Mouse (Mus musculus) cerebellum, adult 8-10 months (tissue): ENCODE measurements around the gene Dgki.

ENCODE experiments used
- DNase-seq: peaks from one replicate; pipeline ENCODE4 v3.0.0; 2022

Dgki gene

DNA sequence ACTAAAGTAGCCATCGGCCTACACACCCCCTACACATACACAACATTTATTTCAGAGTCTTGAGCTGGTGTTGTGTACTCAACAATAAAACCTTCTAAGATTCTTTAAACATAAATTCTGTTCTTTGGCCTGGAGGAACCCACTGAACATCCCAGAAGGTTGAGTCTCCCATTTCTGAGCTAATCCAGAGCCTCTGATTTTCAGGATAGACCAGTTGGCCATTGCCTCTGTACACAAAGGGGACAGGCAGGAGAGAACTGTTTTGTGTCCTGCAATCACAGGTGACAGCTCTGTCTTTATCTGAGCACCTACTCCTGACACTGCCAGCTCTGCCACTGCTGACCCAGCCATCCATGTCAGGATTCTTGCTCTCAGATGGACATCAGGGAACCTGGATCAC lies 8.8 kb downstream of the Dgki start:
- no peak for DNase-seq

DNA sequence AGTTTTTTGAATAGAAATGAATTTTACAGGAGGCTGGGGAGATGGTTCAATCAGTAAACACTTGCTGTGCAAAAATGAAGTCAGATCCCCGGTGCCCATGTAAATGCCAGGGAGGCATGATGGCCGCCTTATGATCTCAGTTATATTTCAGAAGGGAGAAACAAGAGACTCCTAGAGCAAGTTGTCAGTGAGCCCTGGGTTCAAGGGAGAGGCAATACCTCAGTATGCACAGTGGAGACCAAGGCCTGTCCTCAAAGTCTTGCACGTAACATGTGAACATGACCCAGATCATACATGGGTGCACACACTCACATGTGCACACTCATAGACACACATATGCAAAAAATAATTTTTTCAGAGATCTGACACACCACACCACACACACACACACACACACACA lies 9.3 kb downstream of the Dgki start:
- no peak for DNase-seq

DNA sequence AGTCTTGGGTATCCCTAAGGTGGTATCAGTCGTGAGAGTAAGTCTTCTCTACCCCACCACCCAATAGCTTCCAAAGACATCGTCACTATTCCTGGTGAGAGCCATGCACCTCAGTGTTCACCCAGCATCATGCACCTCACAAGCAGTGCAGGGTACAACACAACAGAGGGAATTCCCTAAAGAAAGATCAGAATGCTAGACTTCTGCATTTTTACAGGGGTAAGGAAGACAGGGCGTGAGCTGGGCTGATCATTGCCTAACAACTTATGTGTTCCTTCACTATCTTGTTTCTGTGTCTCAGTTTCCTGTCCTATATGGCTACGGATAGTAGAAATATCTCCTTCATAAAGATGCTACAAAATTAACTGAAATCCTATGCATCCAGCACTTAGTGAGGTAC lies 13.8 kb downstream of the Dgki start:
- DNase-seq: no peak

DNA sequence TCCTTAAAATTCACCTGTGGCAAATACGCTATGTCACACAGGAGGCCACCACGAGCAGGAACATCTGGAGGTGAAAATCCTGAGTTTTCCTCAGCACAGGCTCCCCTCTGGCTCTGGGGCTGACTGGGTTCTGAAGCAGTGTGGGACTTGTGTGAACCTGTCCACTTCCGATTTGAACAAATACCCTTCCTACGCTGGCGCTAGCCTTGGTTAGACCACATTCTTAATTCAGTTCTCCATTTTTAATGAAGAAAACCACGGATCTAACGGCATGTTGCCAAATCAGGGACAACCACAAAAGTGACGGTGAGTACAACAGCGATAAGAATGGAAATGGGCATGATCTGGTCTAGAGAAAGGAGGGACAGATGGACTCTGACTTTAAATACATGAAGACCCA lies 15.1 kb downstream of the Dgki start:
- no peak for DNase-seq

DNA sequence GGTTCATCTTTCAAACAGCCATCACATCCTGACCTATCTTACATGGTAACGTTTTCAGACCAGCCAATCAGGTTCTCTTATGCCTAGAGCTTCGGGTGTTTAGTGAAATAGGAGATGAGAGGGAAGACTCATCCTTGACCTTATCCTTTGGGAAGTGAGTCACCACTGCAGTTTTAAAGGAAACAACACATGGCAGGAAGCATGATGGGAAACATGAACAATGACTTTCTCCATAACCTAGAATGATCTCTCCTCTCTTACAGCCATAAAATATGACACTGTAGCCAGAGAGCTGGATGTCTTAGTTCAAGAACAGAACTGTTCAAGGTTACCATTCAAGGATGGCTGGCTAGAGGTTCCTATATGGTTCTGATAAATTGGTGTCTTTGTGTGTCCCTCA lies 16.6 kb downstream of the Dgki start:
- no peak for DNase-seq

GRCm38 (mm10) chr6:37282659-37283058 lies 17.3 kb downstream of the Dgki start:
- no peak for DNase-seq

GRCm38 (mm10) chr6:37276834-37277715 lies 22.9 kb downstream of the Dgki start:
- peak; percentile 34 for DNase-seq

DNA sequence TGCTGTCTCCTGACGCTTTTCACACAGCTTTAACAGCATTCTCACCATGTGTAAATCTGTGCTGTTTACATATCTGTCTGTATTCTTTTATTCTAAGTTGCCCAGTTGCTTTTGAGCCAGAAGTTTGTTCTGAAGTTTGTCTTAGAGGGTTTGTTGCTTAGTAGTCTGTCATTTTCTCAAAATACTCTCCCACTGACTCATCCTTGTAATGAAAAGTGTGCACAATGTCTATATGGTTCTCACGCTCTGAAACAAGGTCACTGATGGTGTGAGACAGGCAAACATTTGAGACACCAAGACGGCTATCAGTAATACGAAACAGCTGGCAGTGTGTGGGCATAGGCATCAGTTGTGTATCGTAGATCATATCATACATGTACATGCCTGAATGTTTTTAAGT lies 23.8 kb downstream of the Dgki start:
- DNase-seq: no peak

DNA sequence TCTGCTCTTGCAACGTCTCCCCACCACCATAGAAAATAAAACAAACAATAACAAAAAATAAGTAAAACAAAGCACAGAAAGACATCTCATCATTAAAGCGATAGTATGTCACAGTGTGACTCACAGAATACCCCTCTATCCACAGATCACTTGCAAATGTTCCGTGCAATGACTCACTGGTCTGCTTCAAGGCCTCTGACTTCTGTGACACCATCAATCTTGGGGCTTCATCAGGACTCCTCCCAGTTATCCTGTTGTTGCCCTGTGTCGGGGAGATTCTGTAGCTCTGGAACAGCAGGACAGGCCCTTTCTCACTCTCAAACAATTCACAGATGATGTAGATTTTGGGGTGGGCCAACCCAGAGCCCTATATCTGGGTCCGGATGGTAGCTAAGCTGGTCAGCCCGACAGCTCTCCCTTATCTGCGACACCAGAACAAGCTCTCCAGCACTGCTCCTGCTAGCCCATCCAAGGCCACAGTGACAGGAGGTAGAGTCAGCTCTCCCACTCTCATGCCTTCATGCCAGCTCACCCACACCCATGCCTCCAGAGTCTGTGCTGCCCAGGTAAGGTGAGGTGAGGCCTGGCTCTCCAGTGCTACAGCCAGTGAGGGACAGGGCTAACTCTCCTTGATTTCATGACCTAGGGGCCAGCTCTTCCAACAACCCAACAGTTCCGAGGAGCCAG lies 28.9 kb downstream of the Dgki start:
- no peak for DNase-seq

- no peak for DNase-seq
Observed at GRCm38 (mm10) chr6:37268589-37268988, 31.4 kb downstream of the Dgki start.

DNA sequence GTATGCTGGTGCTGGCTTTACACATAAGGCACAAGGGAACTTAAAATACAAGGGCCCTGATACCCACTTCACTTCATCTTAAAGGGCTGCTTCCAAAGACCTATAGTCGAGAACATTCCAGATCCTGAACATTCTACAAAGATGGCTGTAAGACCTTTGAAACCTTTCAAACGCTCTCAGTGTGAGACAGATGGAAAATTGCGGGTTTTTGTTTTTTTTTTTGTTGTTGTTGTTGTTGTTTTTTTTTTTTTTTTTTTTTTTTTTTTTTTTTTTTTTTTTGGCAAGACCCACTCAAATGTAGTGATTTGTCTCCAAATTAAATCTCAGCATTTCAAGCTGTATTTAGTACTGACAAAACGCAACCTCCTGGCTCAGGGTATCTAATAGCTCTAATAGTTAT lies 32.0 kb downstream of the Dgki start:
- DNase-seq: no peak

DNA sequence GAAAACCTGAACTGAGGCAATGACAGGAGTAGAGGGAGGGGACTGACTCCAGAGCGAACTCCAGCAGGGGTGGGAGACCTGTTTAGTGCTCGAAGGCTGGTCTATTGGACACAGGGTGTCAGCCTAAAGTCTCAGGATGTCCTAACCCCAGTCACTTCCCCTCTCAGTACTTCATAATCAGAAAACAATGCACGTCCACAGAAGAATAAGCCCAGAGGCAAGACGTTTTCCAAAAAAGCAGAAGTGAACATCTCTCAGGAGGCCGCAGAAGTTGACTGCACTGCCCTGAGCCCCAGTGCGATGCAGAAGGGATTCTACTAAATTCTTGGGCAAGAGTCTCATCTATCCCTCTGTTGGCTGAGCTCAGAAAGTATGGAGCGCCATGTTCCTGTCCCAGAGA lies 37.5 kb downstream of the Dgki start:
- no peak for DNase-seq

DNA sequence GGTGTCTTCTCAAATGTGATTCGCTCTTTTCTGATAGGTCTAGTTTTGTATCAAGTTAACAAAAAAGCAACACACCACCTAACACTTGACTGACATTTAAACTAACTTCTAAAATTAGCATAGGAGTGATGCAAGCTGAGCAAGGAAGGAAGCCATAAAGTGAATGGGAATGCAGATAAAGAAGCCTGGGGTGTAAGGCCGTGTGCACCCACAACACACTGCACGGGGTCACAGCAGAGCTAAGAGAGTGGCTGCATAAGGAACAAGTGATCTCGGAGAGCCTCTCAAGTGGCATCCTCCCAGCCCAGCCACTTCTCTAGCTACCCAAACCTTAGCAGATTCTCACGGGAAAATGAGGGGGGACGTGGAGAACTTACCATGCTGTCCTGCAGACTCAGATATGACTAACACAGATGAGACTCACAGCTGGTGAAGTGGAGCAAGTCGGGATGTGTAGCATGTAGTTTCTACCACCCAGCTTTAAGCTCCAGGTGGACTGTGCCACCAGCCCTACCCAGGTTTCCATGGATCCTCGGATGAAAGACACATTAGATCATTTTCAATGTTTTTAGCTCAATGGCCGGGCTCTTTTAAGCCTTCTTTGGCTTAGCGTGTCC lies 38.6 kb downstream of the Dgki start:
- no peak for DNase-seq

GRCm38 (mm10) chr6:37258662-37259061 lies 41.3 kb downstream of the Dgki start:
- DNase-seq: no peak

DNA sequence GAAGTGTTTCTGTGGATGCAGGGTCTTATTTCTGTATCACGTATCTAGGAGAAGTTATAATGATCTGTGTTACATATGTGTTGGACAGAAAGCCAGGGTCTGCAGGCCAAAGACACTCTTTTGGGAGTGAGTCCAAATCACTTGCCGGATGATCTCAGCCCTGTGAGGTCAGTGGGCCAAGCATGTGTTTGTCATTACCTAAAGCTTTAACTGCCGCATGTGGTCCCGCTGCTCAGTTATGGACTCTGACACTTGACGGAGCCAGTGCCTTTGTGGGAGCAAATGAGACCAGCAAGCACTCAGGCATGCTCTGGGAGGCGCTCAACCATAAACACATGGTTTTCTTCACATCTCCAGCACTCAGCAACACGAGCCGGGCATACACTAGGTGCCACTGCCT lies 45.8 kb downstream of the Dgki start:
- no peak for DNase-seq

DNA sequence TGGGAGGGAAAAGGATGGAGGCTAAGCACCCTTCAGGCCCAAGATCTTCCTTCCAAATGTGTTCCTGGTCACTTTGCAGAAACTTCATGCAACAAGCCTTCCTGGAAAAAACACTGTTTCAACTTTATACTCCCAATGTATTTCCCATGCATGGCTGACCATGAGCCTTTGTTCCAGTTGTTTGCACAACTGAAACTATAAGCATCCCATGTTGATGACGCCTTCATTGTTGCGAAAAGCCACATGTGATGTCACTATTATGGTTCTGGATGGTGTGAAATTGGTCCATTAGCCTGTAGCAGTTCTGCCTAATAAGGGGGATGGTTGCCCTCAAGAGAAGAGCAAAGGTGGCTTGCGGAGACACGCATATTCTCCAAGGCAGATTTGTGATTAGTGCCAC lies 47.4 kb downstream of the Dgki start:
- no peak for DNase-seq

- no peak for DNase-seq
Observed at GRCm38 (mm10) chr6:37250671-37251070, 49.3 kb downstream of the Dgki start.

- no peak for DNase-seq
Observed at GRCm38 (mm10) chr6:37245757-37246156, 54.2 kb downstream of the Dgki start.

GRCm38 (mm10) chr6:37244074-37244473 lies 55.9 kb downstream of the Dgki start:
- no peak for DNase-seq

DNA sequence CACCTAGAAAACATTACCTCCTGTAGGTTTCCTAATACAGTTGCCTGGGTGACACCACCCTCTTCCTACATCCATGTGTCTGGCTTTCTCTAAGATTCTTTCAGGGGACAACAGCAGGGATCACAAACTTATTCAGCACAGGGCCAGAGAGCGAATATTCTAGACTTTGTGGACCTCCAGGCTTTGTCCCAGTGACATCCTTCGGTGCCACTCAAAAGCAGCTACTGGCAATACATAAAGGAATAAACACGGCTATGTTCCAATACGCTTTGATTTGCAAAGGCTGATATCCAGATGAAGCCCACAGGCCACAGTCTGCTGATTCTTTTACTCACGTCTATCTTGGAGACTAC lies 57.2 kb downstream of the Dgki start:
- no peak for DNase-seq

DNA sequence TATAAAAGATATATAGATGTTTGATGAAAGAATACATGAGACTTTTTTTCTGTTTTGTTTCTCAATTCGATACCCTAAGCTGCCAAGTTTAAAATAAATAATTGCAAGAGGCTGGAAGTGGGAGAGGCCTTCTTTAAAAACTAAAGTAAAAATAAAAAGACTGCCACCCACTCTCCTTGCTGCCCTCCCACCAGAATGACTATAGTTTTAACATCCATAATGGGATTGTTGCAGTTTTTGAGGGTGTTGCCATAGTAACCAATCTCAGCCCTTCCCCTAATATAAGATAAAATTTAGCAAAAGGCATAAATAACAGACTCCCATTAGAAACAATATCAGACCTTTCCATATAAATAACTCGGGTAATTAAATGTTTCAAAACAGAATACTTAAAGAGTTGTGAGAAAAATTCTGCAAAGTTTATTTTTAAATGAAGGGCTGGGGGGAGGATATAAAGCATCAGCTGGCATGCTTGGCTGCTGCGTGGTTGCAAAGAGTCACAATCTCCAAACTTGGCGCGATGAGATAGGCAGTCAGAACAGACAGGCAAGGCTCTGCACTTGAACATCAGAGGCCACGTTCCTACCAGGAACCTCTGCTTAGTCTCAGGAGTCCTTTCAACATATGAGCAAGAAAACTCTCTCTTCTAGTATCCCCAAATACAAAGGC lies 57.8 kb downstream of the Dgki start:
- no peak for DNase-seq

DNA sequence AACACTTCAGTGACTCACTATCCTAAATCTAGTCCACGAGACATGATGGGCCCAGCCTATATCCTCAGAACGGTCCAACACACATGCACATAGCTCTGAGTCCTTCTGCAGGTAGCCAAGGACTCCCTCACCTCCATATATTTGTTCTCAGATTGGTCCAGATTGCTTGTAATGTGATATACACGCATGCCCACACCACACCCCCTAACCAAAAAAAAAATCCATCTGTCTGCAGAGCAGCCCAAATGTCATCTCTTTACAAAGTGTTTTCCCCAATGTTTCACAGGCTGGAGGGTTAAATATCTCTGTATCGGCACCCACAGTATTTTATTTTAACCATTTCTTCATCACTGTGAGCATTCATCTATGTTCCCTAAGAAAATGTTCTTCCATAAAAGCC lies 58.5 kb downstream of the Dgki start:
- DNase-seq: no peak

DNA sequence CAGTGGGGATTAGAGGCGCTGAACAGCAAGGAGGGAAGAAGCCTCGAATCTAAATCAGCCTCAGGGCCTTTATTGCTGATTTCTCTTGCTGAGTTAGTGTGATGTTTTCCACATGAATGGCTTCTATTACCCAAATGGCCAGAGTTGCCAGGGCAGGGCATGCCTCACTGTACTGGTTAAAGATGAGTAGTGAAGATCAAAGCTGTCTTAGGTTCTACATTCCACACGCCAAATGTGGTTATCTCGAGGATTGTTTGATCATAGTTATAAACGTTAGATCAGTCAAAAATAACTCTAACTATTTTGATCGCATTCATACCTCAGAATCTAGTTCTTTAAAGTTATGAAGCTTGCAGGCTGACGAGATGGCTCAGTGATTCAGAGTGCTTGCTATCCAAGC lies 59.8 kb downstream of the Dgki start:
- no peak for DNase-seq

- no peak for DNase-seq
Observed at GRCm38 (mm10) chr6:37236893-37237292, 63.1 kb downstream of the Dgki start.
